Mouse (Mus musculus) liver, embryonic 14.5 days (tissue): Measurements from ENCODE around the gene Zfp740. TPM values are rescaled to one million over a fixed set of nuclear protein-coding genes. Genes with fewer than 3 reads are reported as not detected.

Experiments used
- ATAC-seq: fragments of 200-750 bp; cut with Nextera tagmentation; 2 replicates; pipeline ENCODE4 v1.8.0; 2017; ENCODE audit warnings: moderate number of reproducible peaks, mild to moderate bottlenecking, moderate library complexity; ENCODE audit not compliant: insufficient read depth
- DNase-seq, 3 experiments: peaks; one replicate each; pipeline ENCODE4 v3.0.0-alpha.2; 2012 to 2013; ENCODE audit warnings: low read depth in 3 of 3, low spot score in 3 of 3
- H3K27ac ChIP-seq: fragments of 300-500 bp; sonication (generic); 2 replicates; pipeline ENCODE4 v1.5.1; 2014; ENCODE audit warnings: moderate library complexity, mild to moderate bottlenecking, control low read depth, inconsistent platforms
- H3K27me3 ChIP-seq: fragments of 300-500 bp; sonication (generic); 2 replicates; pipeline ENCODE4 v1.6.1; 2014; ENCODE audit warnings: mild to moderate bottlenecking, low read length, moderate library complexity; ENCODE audit not compliant: control insufficient read depth, insufficient read depth
- H3K36me3 ChIP-seq: fragments of 300-500 bp; sonication (generic); replicated peaks from 2 replicates; pipeline ENCODE4 v1.6.1; 2014; ENCODE audit warnings: low read depth; ENCODE audit not compliant: control insufficient read depth, insufficient read depth
- H3K4me1 ChIP-seq, 2 experiments: fragments of 200-500 bp in 1 of 2; fragments of 300-500 bp in 1 of 2; sonication (generic) in 1 of 2; replicated peaks; 2 replicates each; pipeline ENCODE4 v1.6.1; 2012 to 2014; ENCODE audit warnings: antibody characterized with exemption in 1 of 2, inconsistent platforms in 1 of 2, low read length in 1 of 2; ENCODE audit not compliant: control insufficient read depth in 2 of 2, insufficient read depth in 2 of 2
- H3K4me2 ChIP-seq: fragments of 300-500 bp; sonication (generic); 2 replicates; pipeline ENCODE4 v1.6.1; 2014; ENCODE audit warnings: low read depth, mild to moderate bottlenecking, control low read depth, moderate library complexity
- H3K4me3 ChIP-seq, 2 experiments: fragments of 200-500 bp in 1 of 2; fragments of 300-500 bp in 1 of 2; sonication (generic) in 1 of 2; 2 replicates each; pipeline ENCODE4 v1.5.1; 2012 to 2014; ENCODE audit warnings: low read depth in 2 of 2, low read length in 2 of 2, mild to moderate bottlenecking in 2 of 2, control low read depth in 1 of 2, inconsistent platforms in 1 of 2, moderate library complexity in 1 of 2; ENCODE audit not compliant: insufficient read depth in 1 of 2
- H3K9ac ChIP-seq: fragments of 300-500 bp; sonication (generic); replicated peaks from 2 replicates; pipeline ENCODE4 v1.6.1; 2014; ENCODE audit warnings: mild to moderate bottlenecking, control low read depth, moderate library complexity
- H3K9me3 ChIP-seq: fragments of 300-500 bp; sonication (generic); 2 replicates; pipeline ENCODE4 v1.6.1; 2016; ENCODE audit warnings: low read length, mixed read lengths; ENCODE audit not compliant: control insufficient read depth
- CTCF ChIP-seq: IDR thresholded peaks from 2 replicates; pipeline ENCODE4 v1.5.1; 2016; ENCODE audit warnings: antibody characterized with exemption, low read depth, control low read depth
- EP300 ChIP-seq: IDR thresholded peaks from 2 replicates; pipeline ENCODE4 v1.6.1; 2016; ENCODE audit warnings: antibody characterized with exemption, low read depth
- WGBS: fragments of 180-500 bp; shearing (Covaris S2); extraction: QIAGEN DNeasy Blood & Tissue Kit; methylation state at CpG from one replicate; pipeline ENCODE4 v1.1.7; 2014; ENCODE audit not compliant: insufficient replicate concordance; 5-methylcytosine and 5-hydroxymethylcytosine counted together
- polyA plus RNA-seq, 2 experiments: library from polyadenylated mRNA; depleted of rRNA in 1 of 2; stranded (reverse) in 1 of 2; unstranded in 1 of 2; fragments of >200 nt; fragmentation: Nextera tagmentation in 1 of 2; extraction: Ambion mirVana in 1 of 2; gene quantifications; 2 replicates each; pipeline versions ENCODE4 v1.2.1 to v1.2.3; 2012 to 2014

Zfp740 gene
- polyA plus RNA-seq, 2 experiments: 12.0 to 14.9 TPM

- Histone ChIP-seq H3K36me3 (peaks cover 26% of the 10 kb centered on the region), H3K4me2 (no peak overlapping the region), H3K4me3 (no peak overlapping the region), H3K27me3 (no peaks in the 10 kb centered on the region), H3K9me3 (no peaks in the 10 kb centered on the region), H3K27ac (no peak overlapping the region), H3K4me1 (no peaks in the 10 kb centered on the region), H3K9ac (no peak overlapping the region)
- no peak for TF ChIP-seq CTCF
- TF ChIP-seq EP300: no peak
- ATAC-seq (no peak), DNase-seq (no peak)
- WGBS: 75% methylated on average over 2 of the region's 2 CpGs
Observed at GRCm38 (mm10) chr15:102214132-102214531, 11.1 kb downstream of the Zfp740 start.

DNA sequence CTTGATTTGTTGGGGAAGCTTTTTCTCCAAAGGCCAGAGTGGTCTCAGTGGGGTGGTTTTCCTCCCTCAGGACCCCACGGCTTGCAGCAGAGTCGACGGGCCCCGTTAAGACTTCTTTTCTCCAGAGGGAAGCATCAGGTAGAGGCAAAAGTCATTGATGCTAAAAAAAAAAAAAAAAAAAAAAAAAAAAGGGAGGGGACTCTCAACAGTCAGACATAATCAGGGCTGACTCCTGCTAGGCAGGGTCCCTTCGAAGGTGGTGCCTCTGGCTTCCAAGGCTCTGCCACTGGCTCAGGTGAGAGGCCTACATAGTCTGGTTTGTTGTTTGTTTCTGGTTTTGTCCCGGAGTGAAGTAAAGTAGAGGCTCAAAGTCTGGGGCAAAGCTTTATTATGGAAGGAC lies 12.6 kb downstream of the Zfp740 start:
- no peak overlapping the region for H3K27ac ChIP-seq
- H3K27me3 ChIP-seq: no peaks in the 10 kb centered on the region
- H3K9ac ChIP-seq: no peak overlapping the region
- ATAC-seq (no peak), DNase-seq (no peak)
- H3K4me3 ChIP-seq: no peak overlapping the region
- TF ChIP-seq CTCF: no peak
- no peak for TF ChIP-seq EP300
- WGBS: 63% methylated on average over 6 of the region's 6 CpGs
- peaks cover 18% of the 10 kb centered on the region for H3K36me3 ChIP-seq
- no peak overlapping the region for H3K4me2 ChIP-seq
- no peaks in the 10 kb centered on the region for H3K9me3 ChIP-seq
- no peaks in the 10 kb centered on the region for H3K4me1 ChIP-seq

DNA sequence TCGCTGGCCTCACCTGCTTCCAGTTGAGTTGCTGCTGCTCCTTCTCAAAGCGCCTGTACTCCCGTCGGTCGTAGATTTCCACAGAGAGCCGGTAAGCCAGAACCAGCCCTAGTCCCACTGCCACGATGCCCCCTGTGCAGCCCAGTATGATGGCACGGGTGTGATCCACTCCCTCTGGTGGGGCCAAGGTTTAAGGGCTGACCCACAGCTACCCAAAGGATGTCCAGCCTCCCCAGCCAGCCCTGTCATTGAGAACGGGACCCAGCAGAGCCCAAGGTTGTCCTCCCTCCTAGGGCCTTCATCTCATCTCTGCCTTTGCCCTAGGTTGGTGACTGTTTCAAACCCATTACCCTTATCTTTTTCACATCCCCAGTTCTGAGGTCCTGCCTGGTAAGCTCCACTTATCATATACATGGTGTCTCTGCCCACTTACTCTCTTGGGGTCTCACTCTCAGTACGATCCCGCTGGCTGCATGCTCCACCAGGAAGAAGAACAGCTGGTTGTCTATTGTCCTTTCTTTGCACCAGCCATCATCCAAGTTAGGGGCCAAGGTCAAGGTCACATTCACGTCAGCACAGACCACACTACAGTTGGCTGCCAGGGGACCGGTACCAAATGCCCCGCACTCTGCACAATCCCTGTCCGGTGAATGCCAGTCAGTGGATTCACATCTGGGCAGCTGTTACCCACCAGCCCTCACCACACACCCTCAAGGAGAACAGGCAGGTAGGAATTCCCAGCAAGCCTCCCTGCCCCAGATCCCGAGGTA lies 13.6 kb downstream of the Zfp740 start:
- Histone ChIP-seq H3K4me2 (no peak overlapping the region), H3K27ac (no peak overlapping the region), H3K9me3 (no peaks in the 10 kb centered on the region), H3K4me3 (no peak overlapping the region), H3K36me3 (peaks cover 14% of the 10 kb centered on the region), H3K4me1 (no peaks in the 10 kb centered on the region), H3K9ac (no peak overlapping the region), H3K27me3 (no peaks in the 10 kb centered on the region)
- TF ChIP-seq CTCF (no peak), EP300 (no peak)
- ATAC-seq (no peak), DNase-seq (no peak)
- WGBS: 82% methylated on average over 16 of the region's 16 CpGs

GRCm38 (mm10) chr15:102217325-102217724 lies 14.3 kb downstream of the Zfp740 start:
- no peak for DNase-seq
- TF ChIP-seq CTCF (no peak), EP300 (no peak)
- no peaks in the 10 kb centered on the region; the same call in 1 of the 2 replicates for H3K27me3 ChIP-seq

GRCm38 (mm10) chr15:102222386-102222785 lies 19.3 kb downstream of the Zfp740 start:
- peaks cover 3 to 11% of the 10 kb centered on the region in 2 experiments for H3K4me1 ChIP-seq
- no peaks in the 10 kb centered on the region for H3K36me3 ChIP-seq
- no peak for DNase-seq
- no peaks in the 10 kb centered on the region for H3K9me3 ChIP-seq
- no peak overlapping the region for H3K4me3 ChIP-seq
- peaks cover 3% of the 10 kb centered on the region for H3K27me3 ChIP-seq
- H3K27ac ChIP-seq: no peak overlapping the region
- H3K4me2 ChIP-seq: no peak overlapping the region
- no peak overlapping the region for H3K9ac ChIP-seq
- no peak for ATAC-seq
- 58% methylated on average over 10 of the region's 10 CpGs for WGBS
- no peak for TF ChIP-seq CTCF
- TF ChIP-seq EP300: no peak

More at GRCm38 (mm10) chr15:102217325-102217724, 14.3 kb downstream of the Zfp740 start:
- H3K4me2 ChIP-seq: no peak overlapping the region
- no peak overlapping the region for H3K9ac ChIP-seq
- 80% methylated on average over 7 of the region's 7 CpGs for WGBS
- no peaks in the 10 kb centered on the region for H3K9me3 ChIP-seq
- no peaks in the 10 kb centered on the region for H3K4me1 ChIP-seq
- no peak for ATAC-seq
- no peak overlapping the region for H3K4me3 ChIP-seq
- peaks cover 10% of the 10 kb centered on the region; the same call in 1 of the 2 replicates for H3K36me3 ChIP-seq
- H3K27ac ChIP-seq: no peak overlapping the region
